Mouse (Mus musculus): ENCODE results near the gene Gm20388.

DNA sequence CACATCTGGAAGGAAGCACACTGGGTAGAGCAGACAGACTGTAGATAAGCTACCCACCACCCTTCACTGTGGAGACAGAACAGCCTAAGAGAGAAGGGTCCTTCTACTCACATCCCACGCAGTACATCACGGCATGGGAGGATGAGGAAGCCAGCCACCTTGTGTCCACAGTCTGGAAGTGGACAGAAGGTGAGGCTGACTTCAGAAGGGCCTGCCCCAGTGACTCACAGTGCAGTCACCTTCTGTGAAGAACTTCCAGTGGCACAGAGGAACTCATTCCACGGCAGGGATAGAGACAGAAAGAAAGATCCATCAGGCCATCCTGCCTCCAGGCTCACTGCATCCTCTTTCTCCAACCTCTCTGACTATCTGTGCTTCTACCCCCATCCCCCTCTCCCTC lies 4429.1 kb downstream of the Gm20388 start:
- TF ChIP-seq CTCF (conservative IDR thresholded peaks at IDR 0.05; ENCODE audit: insufficient read depth, insufficient read length, low read depth, low read length) (no peak), POLR2A (IDR thresholded peaks at IDR 0.05; ENCODE audit: low read depth, low read length) (no peak)

Data from kidney, adult 2 months (tissue).